Comparison of ENCODE assay signal across 9 mouse cellular contexts in the genomic region with DNA sequence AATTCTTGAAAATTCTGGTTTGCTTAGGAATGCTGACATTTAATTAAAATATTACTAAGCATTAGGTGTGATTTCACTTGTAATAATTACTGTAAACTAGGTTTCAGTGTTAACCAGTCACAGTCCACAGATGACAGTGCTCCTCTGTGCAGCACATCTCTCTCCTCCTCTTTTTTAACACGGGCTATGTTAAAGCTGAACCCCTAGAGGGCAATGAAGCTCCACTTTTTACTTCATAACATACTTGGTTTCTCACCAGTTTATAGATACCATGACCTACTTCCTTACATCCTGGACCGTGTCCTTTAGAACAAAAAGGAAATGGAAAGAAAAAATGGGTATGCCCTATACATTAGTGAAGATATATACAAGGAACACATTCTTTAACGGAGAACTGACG. TPM values are rescaled to one million over a fixed set of nuclear protein-coding genes. Genes with fewer than 3 reads are reported as not detected.
DNase-seq lines count a peak whose midpoint lies in the region; ATAC-seq and TF ChIP-seq lines count a peak whose summit lies in the region.
"Had no signal": no experiment of that assay in that cellular context is flagged by ENCODE, and none has a peak within 500 bp of the region (broad histone marks: within the 10 kb centered on the region; RNA-seq: fewer than 3 reads in every experiment).

No protein-coding gene starts in this region.

- H3K36me3 ChIP-seq in thymus, adult 2 months (ENCODE audit: control insufficient read depth, insufficient read depth, low read length): no peaks in the 10 kb centered on the region
- H3K36me3 ChIP-seq in forebrain, postnatal 0 days (ENCODE audit: insufficient read depth): no peaks in the 10 kb centered on the region

- peak; percentile 73 for ATAC-seq in forebrain, postnatal 0 days

- WGBS in thymus, adult 2 months: 48% methylated on average over 4 of the region's 4 CpGs
- WGBS in forebrain, postnatal 0 days: 35% methylated on average over 4 of the region's 4 CpGs

- H3K4me3 ChIP-seq in thymus, adult 2 months (ENCODE audit: control insufficient read depth, insufficient read depth, low read length): no peak overlapping the region
- no peak overlapping the region for H3K4me3 ChIP-seq in forebrain, postnatal 0 days (ENCODE audit: low read depth, low read length)
- H3K4me3 ChIP-seq: myocyte had no signal

- no peak overlapping the region for H3K9ac ChIP-seq in forebrain, postnatal 0 days

- H3K9me3 ChIP-seq in forebrain, postnatal 0 days (ENCODE audit: low read length): no peaks in the 10 kb centered on the region

- intact Hi-C loops in heart, postnatal 36 days (cut with DNase I): loop anchor here (2.0 kb wide), 1 partner anchor 389 kb away; no protein-coding TSS in a partner anchor

- H3K27me3 ChIP-seq in thymus, adult 2 months (ENCODE audit: control insufficient read depth, insufficient read depth, low read length): no peaks in the 10 kb centered on the region
- H3K27me3 ChIP-seq in forebrain, postnatal 0 days (ENCODE audit: insufficient read depth, low read length): no peaks in the 10 kb centered on the region

- DNase-seq in heart, adult 11 months: peak; percentile 18
- DNase-seq in heart, postnatal 36 days: no peak
- peak; percentile 5 for DNase-seq in thymus, adult 2 months
- no peak for DNase-seq in thymus, adult 18-20 months
- peak; percentile 63 for DNase-seq in forebrain, postnatal 0 days
- DNase-seq in retina, postnatal 1 day: peak; percentile 68
- no peak for DNase-seq in gastrocnemius, adult 8-10 months (ENCODE audit: low spot score in 2 of 2)
- no peak for DNase-seq in kidney, postnatal 36 days

- H3K4me1 ChIP-seq in thymus, adult 2 months (replicated peaks; ENCODE audit: control insufficient read depth, insufficient read depth, low read length): no peaks in the 10 kb centered on the region
- no peaks in the 10 kb centered on the region for H3K4me1 ChIP-seq in forebrain, postnatal 0 days (ENCODE audit: insufficient read depth)

- no peak for TF ChIP-seq POLR2A in thymus, adult 2 months (IDR thresholded peaks at IDR 0.05; ENCODE audit: control insufficient read depth, extremely low read depth, insufficient read depth, low read length, poor library complexity)

- H3K4me2 ChIP-seq in forebrain, postnatal 0 days (ENCODE audit: low read depth): no peak overlapping the region

- no peak overlapping the region for H3K27ac ChIP-seq in thymus, adult 2 months (ENCODE audit: control insufficient read depth, insufficient read depth, low read length)
- H3K27ac ChIP-seq in forebrain, postnatal 0 days (ENCODE audit: low read depth, low read length): no peak overlapping the region

- no peak for TF ChIP-seq CTCF in thymus, adult 2 months (IDR thresholded peaks at IDR 0.05; ENCODE audit: borderline replicate concordance, control insufficient read depth, extremely low read depth, insufficient read depth, low read length, poor library complexity)
- TF ChIP-seq CTCF in forebrain, postnatal 0 days (IDR thresholded peaks at IDR 0.05; ENCODE audit: low read depth): peak; percentile 78

RNA-seq across cellular contexts. Expression of gene Cmc1, which starts 50.6 kb away (rescaled TPM):
- total RNA-seq in heart, postnatal 36 days (2021): 10 to 100 TPM; 27.3 to 27.9 TPM
- 1.6 and 1.9 TPM in 2 replicates for polyA plus RNA-seq in thymus, adult 2 months (2012; rRNA removed)
- 6.8 and 8.5 TPM in 2 replicates for total RNA-seq in forebrain, postnatal 0 days (2014; rRNA removed)
- polyA plus RNA-seq in forebrain, postnatal 0 days (2015; fragmentation: Nextera tagmentation; extraction: Ambion mirVana): 46.0 and 49.8 TPM in 2 replicates
- total RNA-seq in gastrocnemius, adult 8-10 months (2022): 10 to 100 TPM; 18.3 to 25.0 (median 21.5) TPM

RNA-seq across cellular contexts. Expression of gene Azi2, which starts 59.1 kb away (rescaled TPM):
- 10 to 100 TPM; 65.9 to 68.5 TPM for total RNA-seq in heart, postnatal 36 days (2021)
- polyA plus RNA-seq in thymus, adult 2 months (2012; rRNA removed): 32.0 and 35.1 TPM in 2 replicates
- 85.2 and 91.4 TPM in 2 replicates for total RNA-seq in forebrain, postnatal 0 days (2014; rRNA removed)
- 44.9 and 57.6 TPM in 2 replicates for polyA plus RNA-seq in forebrain, postnatal 0 days (2015; fragmentation: Nextera tagmentation; extraction: Ambion mirVana)
- total RNA-seq in gastrocnemius, adult 8-10 months (2022): 10 to 100 TPM; 29.5 to 35.1 (median 33.3) TPM

Comparison
In these comparisons a context has a peak if more than half of its experiments do, and no peak if none do; other contexts are left out.
1. DNase-seq: peak in heart, adult 11 months (single experiment), thymus, adult 2 months (single experiment), forebrain, postnatal 0 days (single experiment) and retina, postnatal 1 day (single experiment); none in heart, postnatal 36 days (0 of 2), thymus, adult 18-20 months (0 of 2), gastrocnemius, adult 8-10 months (0 of 2) and kidney, postnatal 36 days (0 of 2).